Mouse (Mus musculus) c-Kit-positive CD71-positive TER-119-negative erythroid progenitor cells, embryonic 14.5 days (primary cell): Measurements from ENCODE around the gene Cntnap5c.
"Not testable (repeated sequence)": the region's sequence is repeated elsewhere in the genome, so short reads cannot be mapped to it uniquely, and the experiment has no call there.

Experiments used
- DNase-seq: peaks from one replicate; pipeline ENCODE4 v3.0.0-alpha.2; 2013; ENCODE audit warnings: low read depth

Gene Cntnap5c

DNA sequence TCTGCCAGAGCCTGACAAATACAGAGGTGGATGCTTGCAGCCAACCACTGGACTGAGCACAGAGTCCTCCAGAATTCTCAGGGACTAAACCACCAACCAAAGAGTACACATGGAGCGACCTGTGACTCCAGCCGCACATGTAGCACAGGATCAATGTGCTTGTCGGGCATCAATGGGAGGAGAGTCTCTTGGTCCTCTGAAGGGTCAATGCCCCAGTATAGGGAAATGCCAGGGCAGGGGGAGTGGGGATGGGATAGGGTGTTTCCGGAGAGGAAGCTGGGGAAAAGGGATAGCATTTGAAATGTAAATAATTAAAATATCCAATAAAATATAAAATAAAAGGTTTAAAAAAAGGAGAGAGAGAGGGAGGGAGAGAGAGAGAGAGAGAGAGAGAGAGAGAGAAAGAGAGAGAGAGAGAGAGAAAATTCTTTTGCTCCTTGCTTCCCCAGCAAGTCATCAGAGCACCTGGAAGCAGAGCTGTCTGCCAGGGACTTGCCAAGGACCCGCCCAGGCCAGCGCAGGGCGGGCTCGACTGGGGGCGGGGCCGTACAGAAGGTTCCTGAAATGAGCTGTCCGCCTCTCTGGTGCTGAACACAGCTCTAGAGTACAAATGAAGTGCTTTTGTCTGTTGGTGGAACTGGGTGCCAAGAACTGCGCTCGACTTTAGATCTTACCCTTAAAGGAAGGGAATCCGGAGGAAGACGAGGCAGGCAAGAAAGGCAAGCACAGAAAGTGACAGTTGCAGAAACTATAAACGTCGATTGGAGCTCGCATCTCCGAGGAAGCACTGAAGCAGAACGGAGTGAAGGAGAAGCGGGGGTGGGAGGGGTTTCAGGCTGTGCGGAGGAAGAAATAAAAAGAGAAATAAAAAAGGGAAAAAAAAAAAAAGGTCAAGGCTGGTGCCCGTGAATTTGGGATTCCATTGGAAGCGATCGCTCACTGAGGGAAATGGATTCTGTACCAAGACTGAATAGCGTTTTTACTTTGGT lies at the start of gene Cntnap5c:
Cntnap5c (plus strand) TSS at position 949 of the 989 bp plus-strand sequence.
- peak; percentile 16 for DNase-seq

DNA sequence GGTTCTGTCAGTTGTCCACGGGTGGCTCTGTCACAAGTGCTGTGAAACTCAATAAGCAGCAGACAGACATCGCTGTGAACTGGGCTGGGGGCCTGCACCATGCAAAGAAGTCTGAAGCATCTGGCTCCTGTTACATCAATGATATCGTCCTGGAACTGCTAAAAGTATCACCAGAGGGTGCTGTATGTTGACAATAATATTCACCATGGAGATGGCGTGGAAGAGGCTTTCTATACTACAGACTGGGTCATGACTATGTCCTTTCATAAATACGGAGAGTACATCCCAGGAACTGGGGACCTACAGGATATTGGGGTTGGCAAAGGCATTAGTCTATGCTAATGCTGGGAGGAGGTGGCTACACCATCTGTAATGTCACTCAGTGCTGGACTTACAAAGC lies 27.3 kb upstream of the Cntnap5c start, which contains the start of gene Gm21834:
Gm21834 (minus strand) TSS at position 101 of the 400 bp plus-strand sequence.
- DNase-seq: no peak

DNA sequence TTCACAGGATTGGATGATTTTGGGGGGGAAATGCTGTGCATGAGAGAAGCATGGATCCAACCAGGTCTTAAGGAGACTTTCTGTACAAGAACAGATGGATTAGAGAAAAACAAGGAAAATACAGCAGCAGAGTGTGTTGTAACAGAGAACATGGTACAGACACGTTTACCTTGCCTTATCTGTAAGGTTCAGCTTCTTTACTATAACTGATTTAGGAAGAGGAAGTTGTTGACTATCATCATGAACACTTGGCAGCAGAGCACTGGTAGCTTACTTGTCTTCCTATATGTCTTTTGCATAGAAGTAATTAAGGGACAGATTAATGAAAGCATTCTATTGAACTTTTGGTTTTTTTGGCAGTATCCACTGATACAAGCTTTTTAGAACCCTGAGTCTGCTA lies 11.3 kb upstream of the Cntnap5c start:
- DNase-seq: no peak

DNA sequence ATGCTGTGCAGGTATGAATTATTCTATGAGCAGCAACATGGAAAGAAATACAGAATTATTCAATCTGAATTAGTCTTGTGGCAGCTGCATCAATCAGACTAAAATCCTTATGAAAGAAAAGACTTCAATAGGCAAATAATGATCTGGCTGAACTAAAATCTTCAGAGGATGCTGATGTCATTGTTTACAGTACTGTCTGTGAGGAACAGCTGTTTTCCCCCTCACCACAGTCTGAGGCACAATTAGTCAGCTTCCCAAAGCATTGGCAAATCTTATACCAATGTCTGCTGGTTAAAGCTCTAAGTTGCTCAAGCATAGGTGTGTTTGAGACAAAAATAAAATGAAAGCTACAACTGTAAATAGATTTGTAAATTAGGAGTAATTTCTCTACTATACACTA lies 2.1 kb upstream of the Cntnap5c start:
- no peak for DNase-seq

DNA sequence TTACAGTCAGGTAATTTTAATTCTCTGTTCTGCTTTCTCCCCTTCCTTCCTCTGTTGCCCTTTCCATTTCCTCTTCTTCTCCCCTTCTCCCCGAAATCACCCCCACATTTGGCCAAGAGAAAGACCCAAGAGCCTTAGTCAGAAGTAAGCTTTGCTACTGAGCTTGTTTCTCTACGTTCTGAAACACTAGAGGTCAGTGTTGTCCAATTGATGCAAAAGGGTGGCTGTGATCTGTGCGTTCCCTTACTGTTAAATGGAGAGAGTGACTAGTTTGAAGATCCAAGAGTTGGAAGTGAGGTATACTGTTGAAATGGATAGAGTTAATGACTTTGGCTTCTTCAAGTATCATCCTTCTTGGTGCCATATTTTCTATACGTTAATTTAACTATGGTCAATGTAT lies 1.5 kb downstream of the Cntnap5c start:
- no peak for DNase-seq

DNA sequence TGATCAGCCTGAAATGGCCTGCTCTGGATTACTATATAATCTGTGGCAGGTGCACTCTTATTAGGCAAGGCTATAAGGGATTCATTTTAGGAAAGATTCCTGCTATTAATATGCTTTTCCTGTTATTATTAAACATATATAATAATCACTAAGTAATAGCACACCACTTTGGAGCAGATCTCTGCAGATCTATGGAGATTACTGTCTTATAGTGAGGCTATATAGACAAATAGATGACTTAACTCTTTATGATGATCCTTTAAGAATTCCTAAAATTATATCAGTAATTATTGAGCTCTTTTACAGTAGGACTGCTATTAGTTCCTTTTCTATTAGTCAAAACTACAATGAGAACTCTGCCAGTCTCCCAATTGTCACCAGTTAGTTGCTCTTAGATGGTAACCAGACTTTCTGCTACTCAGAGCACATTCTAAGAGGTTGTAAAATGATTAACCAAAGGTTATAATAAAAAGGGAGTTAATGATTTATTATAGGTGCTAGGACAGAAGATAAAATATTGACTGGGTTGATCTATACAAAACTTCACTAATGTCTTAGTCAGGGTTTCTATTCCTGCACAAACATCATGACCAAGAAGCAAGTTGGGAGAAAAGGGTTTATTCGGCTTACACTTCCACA lies 18.9 kb downstream of the Cntnap5c start:
- no peak for DNase-seq

DNA sequence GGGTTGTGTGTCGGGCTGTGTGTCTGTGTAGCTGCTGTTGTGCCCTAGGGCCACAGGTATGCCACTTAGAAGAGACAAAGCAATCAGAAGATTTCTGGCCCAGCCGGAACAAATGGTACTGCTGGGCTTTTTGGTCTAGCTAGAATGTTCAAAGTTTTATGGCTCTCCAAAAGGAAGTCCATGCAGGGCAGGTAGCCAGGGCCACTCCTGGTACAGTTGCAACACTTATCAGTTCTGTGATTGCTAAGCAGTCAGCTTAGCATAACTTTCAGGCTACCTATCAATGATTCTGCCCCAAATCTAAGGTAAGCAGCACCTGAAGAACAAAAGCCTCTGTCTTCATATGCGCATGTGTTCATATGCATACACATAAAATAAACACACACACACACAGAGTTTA lies 26.0 kb downstream of the Cntnap5c start:
- no peak for DNase-seq

DNA sequence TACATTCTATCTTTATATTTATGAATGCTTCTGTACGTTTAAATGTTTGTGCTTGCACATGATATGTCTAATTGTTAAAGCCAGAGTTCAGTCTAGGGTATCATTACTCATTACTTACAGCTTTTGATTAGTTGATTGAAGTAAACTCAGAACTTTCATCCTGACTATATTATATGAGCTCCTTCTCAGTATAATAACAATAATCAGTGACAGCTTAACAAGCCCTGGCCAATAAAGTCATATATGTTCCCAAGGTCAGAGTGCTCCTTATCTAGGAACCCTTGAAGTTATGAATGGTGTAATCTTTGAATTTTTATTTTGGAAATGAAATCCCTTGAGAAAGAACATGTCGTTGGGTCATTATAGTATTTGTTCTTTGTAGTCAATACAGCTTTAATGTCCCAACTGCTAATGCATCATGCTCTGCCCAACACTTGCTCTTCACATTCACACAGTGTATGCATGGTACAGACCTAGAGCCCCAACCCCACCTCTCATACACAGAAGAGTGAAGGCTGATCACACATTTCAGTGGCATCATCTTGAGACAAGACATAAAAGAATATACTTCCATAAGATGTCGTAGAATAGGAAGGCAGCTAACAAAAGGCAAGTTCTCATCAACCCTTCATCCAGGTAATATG lies 27.4 kb downstream of the Cntnap5c start:
- no peak for DNase-seq

DNA sequence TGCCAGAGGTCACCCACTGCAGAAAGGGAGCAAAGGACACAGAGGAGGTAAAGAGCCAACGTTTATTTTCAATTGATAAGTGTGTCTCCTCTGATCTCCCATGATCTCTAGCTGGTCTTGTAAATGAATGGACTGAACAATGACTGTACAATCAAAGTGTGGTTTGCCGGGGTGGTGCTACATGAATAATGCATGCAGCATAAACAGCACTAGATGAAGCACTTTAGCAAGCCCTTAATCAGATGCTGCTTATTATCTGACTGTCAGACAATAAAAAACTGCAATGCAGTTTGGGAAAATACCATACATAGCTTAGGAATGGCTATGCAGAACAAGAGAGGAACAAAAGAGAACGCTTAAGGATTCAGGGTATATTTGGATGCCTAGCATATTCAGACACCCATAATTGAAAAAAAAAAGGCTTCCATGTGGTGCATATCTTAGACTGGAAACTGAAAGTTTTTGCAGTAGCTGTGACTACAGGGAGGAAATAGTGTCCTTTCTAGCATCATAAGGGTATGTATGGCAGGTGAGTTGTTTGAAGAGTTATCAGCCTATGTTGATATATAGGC lies 30.1 kb downstream of the Cntnap5c start:
- DNase-seq: no peak

DNA sequence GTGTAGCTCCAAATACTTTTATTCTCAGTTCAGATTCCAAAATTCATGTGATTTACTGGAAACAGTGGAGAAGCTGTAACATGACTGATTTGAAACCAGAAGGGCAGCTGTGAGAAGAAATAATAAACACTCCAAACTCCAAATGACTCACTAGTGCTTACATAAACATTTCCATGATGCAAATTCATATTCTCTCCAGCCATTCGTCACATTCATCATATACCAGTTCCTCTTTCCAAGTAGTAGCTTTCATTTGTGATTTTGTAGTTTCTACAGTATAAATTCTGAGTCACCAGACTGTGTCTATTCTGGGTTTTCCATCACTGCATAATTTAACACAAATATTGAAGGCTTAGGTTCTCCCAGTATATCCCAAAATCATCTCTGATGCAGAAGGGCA lies 31.8 kb downstream of the Cntnap5c start:
- no peak for DNase-seq

DNA sequence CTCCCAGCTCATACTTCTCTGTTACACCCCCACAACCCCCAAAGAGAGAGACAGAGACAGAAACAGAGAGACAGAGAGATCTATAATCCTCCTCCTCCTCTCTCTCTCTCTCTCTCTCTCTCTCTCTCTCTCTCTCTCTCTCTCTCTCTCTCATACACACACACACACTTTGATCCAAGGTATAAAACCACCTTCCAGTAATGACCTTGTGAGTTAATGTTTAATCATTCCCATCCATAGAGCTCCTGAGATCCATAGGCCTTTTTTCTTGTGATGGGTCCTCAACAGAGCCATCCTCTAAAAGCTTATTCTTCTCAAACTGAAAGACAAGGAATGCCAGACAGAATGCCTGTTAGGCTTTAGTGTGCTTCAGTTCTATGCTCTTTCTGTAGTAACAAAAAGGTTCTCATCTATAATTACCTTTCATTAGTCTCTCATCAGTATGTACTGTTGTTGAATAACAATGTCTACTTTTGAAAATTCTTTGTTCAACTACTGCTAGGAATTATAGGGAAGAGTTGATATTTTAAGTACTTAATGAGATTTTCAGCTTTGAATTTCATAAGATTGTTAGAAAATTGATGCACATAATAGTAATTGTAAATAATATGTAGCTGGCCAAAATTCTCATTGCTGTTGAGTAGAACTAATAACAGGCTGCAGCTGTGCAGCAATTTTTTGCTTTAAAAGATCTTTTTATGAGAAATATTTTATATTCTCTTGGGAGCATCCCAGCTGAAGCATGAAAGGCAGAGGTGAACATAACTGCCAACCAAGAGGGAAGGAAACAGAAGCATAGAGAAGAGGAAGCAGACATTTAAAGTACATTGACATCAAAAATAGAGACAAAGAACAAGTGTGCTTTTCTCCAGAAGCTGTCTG lies 68.0 kb downstream of the Cntnap5c start:
- DNase-seq: no peak

DNA sequence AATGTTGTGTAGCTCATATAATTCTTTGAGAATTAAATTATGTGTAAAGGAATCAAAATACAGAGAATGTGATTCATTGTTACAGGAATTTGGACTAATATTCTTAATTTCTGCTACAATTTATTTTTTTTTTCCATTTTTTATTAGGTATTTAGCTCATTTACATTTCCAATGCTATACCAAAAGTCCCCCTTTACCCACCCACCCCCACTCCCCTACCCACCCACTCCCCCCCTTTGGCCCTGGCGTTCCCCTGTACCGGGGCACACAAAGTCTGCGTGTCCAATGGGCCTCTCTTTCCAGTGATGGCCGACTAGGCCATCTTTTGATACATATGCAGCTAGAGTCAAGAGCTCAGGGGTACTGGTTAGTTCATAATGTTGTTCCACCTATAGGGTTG lies 86.4 kb downstream of the Cntnap5c start:
- DNase-seq: not testable (repeated sequence)

DNA sequence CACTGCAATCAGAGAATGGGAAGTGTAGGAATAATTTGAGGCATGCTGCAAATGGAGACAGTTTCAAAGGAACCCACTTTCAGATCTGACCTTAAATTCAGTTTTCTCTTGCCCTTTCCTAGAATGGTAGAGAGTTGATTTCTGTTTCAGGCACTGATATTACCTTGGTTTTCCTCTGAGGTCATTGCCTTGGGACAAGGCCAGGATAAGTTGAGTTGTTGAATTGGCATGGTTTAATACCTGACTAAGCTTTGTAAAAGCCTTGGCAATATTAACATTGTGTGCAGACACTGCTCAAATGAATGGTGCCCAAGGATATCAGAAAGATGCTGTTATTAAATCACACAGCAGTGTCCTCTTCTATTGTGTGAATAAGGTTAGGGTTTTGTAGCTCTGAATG lies 96.6 kb downstream of the Cntnap5c start:
- no peak for DNase-seq

DNA sequence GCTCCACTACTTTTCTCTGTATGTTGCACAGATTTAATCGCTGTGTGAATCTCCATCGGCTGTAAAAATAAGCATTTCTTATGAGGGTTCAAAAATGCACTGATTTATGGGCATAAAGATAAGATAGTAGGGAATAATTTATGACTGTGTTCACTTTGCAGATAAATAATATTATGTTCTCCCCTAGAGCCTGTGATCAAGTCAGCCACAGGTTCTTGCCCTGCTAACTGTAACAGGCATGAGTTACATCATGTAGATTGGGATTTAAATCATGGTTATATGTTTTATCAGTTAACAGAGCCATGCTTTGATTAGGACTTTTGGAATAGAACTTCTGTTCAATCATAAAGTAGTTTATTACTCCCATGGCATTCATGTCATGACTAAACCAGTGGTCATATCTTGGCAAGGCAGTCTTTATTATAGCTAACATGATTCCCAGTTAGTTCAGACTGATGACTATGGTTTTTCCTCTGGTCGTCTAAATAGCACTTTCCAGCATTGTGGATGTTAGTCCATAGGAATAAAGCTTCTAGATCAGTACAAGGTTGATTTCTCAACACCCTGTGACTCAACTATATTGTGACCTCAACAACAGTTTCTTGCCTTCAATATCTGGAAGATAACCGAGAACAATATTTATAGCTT lies 118.5 kb downstream of the Cntnap5c start:
- DNase-seq: no peak

DNA sequence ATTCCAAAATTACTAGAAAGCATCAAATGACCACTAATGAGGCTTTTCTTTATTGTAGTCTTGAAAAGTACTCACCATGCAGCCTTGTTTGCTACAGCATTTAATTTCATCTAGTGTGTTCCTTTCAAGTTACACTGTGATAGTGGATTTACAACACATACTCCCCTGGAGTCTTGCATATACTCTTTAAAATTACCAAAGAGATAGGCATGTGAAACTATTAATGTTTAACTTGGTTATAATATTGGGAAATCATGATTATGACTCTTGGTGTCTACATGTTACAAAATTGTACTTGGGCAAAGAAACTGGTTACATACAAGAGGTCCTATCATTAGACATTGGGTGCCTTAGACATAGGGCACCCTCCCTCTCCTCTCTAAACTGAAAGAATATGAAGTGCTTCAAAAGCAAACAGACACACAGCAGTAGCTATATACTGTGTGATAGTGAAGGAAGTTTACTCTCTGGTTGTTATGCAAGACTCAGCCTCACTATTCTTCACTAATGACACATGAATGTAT lies 142.5 kb downstream of the Cntnap5c start:
- DNase-seq: no peak

DNA sequence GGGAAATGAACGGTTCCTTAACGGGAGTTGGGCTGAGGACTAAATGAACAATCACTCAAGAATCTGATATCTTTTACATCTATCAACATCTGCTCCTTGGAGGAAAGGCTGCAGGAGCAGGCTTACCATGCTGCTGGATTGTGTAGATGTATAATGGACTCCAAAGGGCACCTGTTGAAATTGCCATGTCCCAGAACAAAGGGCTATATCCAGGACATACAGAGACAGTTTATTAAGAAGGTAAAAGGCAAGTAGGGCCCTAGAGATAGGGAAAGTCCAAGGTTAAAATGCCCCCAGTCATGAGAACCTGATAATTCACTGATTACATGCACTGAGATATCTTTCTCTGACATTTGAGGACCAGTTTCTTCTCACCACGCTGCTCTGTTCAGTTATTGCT lies 214.9 kb downstream of the Cntnap5c start:
- no peak for DNase-seq

DNA sequence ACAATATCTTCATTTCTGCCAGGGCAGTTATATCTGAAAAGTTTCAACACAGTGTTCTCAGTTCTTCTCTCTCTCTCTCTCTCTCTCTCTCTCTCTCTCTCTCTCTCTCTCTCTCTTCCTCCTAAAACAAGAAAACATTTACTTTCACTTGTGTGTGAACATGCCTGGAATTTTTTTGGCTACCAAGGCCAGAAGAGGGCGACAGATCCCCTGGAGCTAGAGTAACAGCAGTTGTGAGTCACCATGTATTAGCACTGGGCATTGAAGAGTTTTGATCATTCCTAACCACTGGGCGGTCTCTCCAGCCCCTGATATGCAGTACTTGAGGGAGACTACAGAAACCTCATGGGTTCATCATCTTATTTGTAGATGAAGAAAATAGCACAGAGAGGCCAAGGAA lies 219.1 kb downstream of the Cntnap5c start:
- no peak for DNase-seq

DNA sequence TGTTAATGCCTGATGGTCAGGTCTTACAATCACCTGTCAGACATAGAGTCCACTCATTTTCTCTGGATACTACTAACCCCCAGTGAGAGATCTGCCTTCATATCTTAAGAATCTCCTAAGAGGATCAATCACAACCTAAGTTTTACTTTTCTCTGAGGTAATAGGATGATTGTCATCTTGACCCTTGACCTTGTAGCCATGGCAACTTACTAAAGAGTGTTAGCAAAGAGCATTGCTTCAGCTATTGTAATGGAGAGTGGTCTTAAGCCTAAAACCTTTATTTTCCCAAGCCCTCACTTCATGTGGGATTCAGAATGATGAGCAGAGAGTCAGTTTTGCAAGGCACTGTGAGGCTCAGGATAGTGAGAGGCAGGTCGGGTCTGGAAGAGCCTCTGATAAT lies 227.1 kb downstream of the Cntnap5c start:
- DNase-seq: no peak

DNA sequence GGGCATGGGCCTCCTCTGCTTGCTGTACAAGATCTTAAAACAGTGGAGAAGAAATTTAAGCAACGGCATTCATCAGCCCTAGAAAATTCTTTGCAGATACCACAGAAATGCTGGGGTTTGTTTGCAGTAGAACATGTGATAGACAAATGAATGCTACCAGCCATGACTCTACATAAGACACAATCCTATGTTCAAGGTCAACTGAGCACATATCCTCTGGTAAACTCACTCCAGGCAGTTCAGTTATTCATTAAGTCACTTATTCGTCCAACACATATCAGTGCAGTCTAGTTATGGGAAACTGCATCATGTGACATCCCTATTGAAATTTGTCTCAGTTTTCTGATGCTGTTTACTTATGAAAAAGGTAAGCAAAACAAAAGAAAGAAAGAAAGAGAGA lies 229.7 kb downstream of the Cntnap5c start:
- DNase-seq: no peak

DNA sequence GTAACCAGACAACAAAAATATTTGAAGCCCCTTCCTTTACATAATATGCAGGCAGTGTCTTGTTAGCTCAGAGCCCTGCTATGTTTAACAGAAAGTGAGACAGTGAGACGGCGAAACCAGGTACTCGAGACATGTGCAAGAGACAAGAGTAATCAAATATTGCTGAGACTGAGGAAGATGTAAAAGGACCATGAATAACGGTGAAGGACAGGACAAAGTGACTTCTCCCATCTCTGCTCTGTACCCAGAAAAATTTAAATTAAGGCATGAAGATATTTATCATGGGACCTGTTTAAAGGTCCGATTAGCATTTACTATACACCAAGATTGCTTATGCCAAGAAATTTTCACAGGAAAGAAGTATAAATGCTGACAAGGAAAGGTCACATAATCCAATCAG lies 233.5 kb downstream of the Cntnap5c start:
- no peak for DNase-seq

DNA sequence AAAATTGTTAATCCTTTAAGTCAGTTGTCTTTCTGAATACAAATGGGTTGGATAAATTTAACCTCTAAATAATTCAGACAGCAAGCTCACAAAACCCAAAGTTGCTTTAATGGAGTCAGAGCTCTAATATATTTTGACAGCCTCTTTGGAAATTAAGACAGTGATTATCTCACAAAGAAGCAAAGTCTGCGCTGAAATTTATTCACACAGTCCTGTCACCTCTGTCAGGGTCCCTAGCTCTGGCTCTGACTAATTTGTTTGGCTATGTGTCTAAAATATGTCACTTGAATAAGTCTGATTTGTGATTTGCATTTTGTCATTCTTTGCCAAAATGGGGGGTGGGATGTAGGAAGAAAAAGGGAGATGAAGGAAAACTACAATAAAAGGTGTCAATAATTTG lies 234.0 kb downstream of the Cntnap5c start:
- DNase-seq: no peak
